Mouse (Mus musculus) small intestine, adult 2 months (tissue): ENCODE measurements at regions not wholly inside any gene's neighbourhood (a gene's known extent, or its start where the extent isn't known, plus 50 kb on each side); places are given as distances from the start of the nearest gene placed in this dataset.

Experiments used
- CTCF ChIP-seq: fragments of 200-500 bp; IDR thresholded peaks from 2 replicates; pipeline ENCODE4 v1.5.1; 2012; ENCODE audit warnings: low read depth, mild to moderate bottlenecking, control low read depth, inconsistent platforms, low read length, moderate library complexity, mixed read lengths; ENCODE audit not compliant: insufficient replicate concordance, insufficient read length; ENCODE audit errors: extremely low read depth
- POLR2A ChIP-seq: fragments of 200-500 bp; IDR thresholded peaks from 2 replicates; pipeline ENCODE4 v1.6.1; 2012; ENCODE audit warnings: low read depth, mild to moderate bottlenecking, control low read depth, inconsistent platforms, low read length, moderate library complexity

DNA sequence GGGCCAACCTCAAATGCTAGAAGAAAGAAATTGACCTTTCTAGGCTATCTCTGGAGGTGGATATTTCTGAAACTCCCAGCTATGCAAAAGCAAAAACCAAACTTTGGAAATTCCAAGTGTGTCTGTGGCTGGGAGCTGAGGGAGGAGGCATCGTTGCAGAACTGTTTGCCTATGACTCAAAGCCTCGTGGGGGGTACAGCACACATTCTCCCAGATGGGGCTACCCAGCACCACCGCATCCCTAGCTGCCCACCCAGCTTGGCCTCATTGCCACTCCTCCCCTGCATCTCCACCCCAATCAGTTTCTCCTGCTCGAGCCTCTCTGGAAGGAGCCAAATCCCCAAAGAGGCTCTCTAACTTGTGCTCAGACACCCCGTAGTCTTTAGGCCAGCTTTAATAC lies 107.0 kb downstream of the Pja1 start:
- no peak for TF ChIP-seq CTCF
- TF ChIP-seq POLR2A = no peak
